Mouse (Mus musculus) R1 (cell line): ENCODE results near the gene Vmn2r68.

Experiments
- DNase-seq: peaks from one replicate; pipeline ENCODE4 v3.0.0-alpha.2; 2018; ENCODE audit warnings: low read depth, low spot score

Gene Vmn2r68

DNA sequence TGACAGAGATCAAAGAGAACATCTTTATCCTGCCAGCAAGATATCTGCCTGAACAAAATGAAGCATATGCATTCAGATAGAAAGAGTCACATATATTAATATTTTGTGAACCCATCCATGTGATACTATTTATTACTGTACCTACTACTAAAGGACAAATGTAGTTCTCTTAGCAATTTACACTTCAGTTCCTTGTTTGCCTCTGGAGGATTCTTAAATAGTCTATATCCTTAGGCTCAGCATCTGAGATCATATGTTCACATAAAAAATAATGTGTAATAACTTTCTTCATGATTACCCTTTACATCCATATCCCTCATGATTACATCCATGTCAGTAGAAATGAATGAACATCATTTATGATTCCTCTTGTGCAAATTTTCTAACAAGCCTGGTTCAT, at the start of gene Vmn2r68:
Gene Vmn2r68, minus strand, starts transcription at position 101 of the 400 bp plus-strand sequence.
- no peak for DNase-seq
